Comparison of ENCODE assay signal across 10 mouse cellular contexts in the genomic region with DNA sequence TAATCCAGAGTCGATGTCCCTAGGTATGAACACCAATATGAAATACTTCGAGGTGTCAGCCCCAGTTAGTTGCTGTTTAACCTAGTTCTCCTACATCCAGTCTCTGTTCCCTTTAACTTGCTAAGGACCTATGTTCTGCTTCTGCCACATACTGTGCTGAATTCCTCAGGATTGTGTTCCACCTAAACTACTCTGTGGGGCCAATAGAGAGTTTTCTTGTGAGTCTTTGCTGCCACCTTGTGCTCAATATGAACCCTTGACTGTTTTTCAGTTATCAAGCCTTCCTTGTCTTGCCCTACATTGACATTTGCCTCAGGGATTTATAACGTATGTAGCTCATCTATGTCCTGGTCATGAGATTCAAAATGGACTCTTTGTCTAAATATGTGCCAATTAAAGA. TPM values are rescaled to one million over a fixed set of nuclear protein-coding genes. Genes with fewer than 3 reads are reported as not detected.
DNase-seq lines count a peak whose midpoint lies in the region; ATAC-seq lines count a peak whose summit lies in the region.
"Had no signal": no experiment of that assay in that cellular context is flagged by ENCODE, and none has a peak within 500 bp of the region (broad histone marks: within the 10 kb centered on the region; RNA-seq: fewer than 3 reads in every experiment).

No protein-coding gene starts in this region.

- ATAC-seq in kidney, embryonic 14.5 days (ENCODE audit: low FRiP score, low TSS enrichment) = no peak

- no peaks in the 10 kb centered on the region for H3K4me1 ChIP-seq in kidney, embryonic 14.5 days (ENCODE audit: control insufficient read depth, insufficient read depth, low read length)
- H3K4me1 ChIP-seq: heart, embryonic 15.5 days; midbrain, embryonic 12.5 days had no signal

- peak; percentile 22 for DNase-seq in kidney, adult 9 months
- DNase-seq in A20 (ENCODE audit: low read depth, low spot score) = peak; percentile 20
- peak; percentile 5 for DNase-seq in Muller cell, postnatal 12 days (ENCODE audit: inconsistent ontology term)
- DNase-seq in induced T-regulatory cell, adult 2 months (ENCODE audit: low read depth) = peak; percentile 50
- no peak for DNase-seq in cerebellum, adult 9-11 months
- DNase-seq in heart, postnatal 4 days = no peak
- no peak for DNase-seq in thymus, postnatal 4 days

- no peak overlapping the region for H3K4me3 ChIP-seq in kidney, embryonic 14.5 days (ENCODE audit: low read length)
- H3K4me3 ChIP-seq: heart, embryonic 15.5 days; midbrain, embryonic 12.5 days had no signal

- H3K4me2 ChIP-seq in kidney, embryonic 14.5 days (replicated peaks; ENCODE audit: low read depth, low read length) = no peak overlapping the region
- H3K4me2 ChIP-seq: heart, embryonic 15.5 days; midbrain, embryonic 12.5 days had no signal

- 67% methylated on average over 3 of the region's 3 CpGs for WGBS in kidney, embryonic 14.5 days

- H3K9ac ChIP-seq in kidney, embryonic 14.5 days (ENCODE audit: low read depth, low read length) = no peak overlapping the region
- H3K9ac ChIP-seq: heart, embryonic 15.5 days; midbrain, embryonic 12.5 days had no signal

- no peaks in the 10 kb centered on the region for H3K9me3 ChIP-seq in kidney, embryonic 14.5 days (ENCODE audit: control insufficient read depth, low read length)
- H3K9me3 ChIP-seq: heart, embryonic 15.5 days; midbrain, embryonic 12.5 days had no signal

- H3K27me3 ChIP-seq in kidney, embryonic 14.5 days (ENCODE audit: control insufficient read depth, insufficient read depth, low read length) = no peaks in the 10 kb centered on the region
- H3K27me3 ChIP-seq: heart, embryonic 15.5 days had no signal

- H3K36me3 ChIP-seq in kidney, embryonic 14.5 days (ENCODE audit: control insufficient read depth, insufficient read depth, low read length) = no peaks in the 10 kb centered on the region
- H3K36me3 ChIP-seq: heart, embryonic 15.5 days; midbrain, embryonic 12.5 days had no signal

- no peak overlapping the region for H3K27ac ChIP-seq in kidney, embryonic 14.5 days (ENCODE audit: low read depth, low read length)
- H3K27ac ChIP-seq: heart, embryonic 15.5 days; midbrain, embryonic 12.5 days had no signal

RNA-seq across cellular contexts. Expression of gene Piga, which starts 21.1 kb away (rescaled TPM):
- polyA plus RNA-seq in kidney, embryonic 14.5 days (2014; fragmentation: Nextera tagmentation; extraction: Ambion mirVana) = 8.5 and 14.2 TPM in 2 replicates
- total RNA-seq in heart, postnatal 4 days (2021) = 1 to 10 TPM; 4.8 to 5.1 TPM

RNA-seq across cellular contexts. Expression of gene Vegfd, which starts 25.3 kb away (rescaled TPM):
- 16.0 and 19.3 TPM in 2 replicates for polyA plus RNA-seq in kidney, embryonic 14.5 days (2014; fragmentation: Nextera tagmentation; extraction: Ambion mirVana)
- total RNA-seq in heart, postnatal 4 days (2021) = 1 to 10 TPM; 5.3 to 5.7 TPM

RNA-seq across cellular contexts. Expression of gene Asb11, which starts 38.3 kb away (rescaled TPM):
- not detected in 2 replicates for polyA plus RNA-seq in kidney, embryonic 14.5 days (2014; fragmentation: Nextera tagmentation; extraction: Ambion mirVana)
- 10 to 100 TPM; 21.5 to 49.7 TPM for total RNA-seq in heart, postnatal 4 days (2021)
- polyA plus RNA-seq: midbrain, embryonic 12.5 days had no signal

Comparison
In these comparisons a context has a peak if more than half of its experiments do, and no peak if none do; other contexts are left out.
1. DNase-seq: peak in kidney, adult 9 months (single experiment), A20 (single experiment), Muller cell, postnatal 12 days (single experiment) and induced T-regulatory cell, adult 2 months (single experiment); none in cerebellum, adult 9-11 months (single experiment), heart, postnatal 4 days (single experiment) and thymus, postnatal 4 days (single experiment).